Mouse (Mus musculus) thymus, adult 2 months (tissue): ENCODE results near the gene Ttc36. TPM values are rescaled to one million over a fixed set of nuclear protein-coding genes. Genes with fewer than 3 reads are reported as not detected.

ENCODE experiments used
- DNase-seq: peaks from one replicate; pipeline ENCODE4 v3.0.0; 2021
- H3K27ac ChIP-seq: fragments of 200-500 bp; 2 replicates; pipeline ENCODE4 v1.5.1; 2012; ENCODE audit warnings: low read length, control low read depth; ENCODE audit not compliant: control insufficient read depth, insufficient read depth
- H3K27me3 ChIP-seq: fragments of 200-500 bp; 2 replicates; pipeline ENCODE4 v1.6.1; 2012; ENCODE audit warnings: mild to moderate bottlenecking, low read length, moderate library complexity, mixed read lengths; ENCODE audit not compliant: control insufficient read depth, insufficient read depth
- H3K36me3 ChIP-seq: fragments of 200-500 bp; 2 replicates; pipeline ENCODE4 v1.6.1; 2012; ENCODE audit warnings: mild to moderate bottlenecking, low read length, moderate library complexity; ENCODE audit not compliant: control insufficient read depth, insufficient read depth
- H3K4me1 ChIP-seq: fragments of 200-500 bp; replicated peaks from 2 replicates; pipeline ENCODE4 v1.6.1; 2012; ENCODE audit warnings: low read length; ENCODE audit not compliant: control insufficient read depth, insufficient read depth
- H3K4me3 ChIP-seq: fragments of 200-500 bp; 2 replicates; pipeline ENCODE4 v1.5.1; 2012; ENCODE audit warnings: mild to moderate bottlenecking, low read length, control low read depth, moderate library complexity; ENCODE audit not compliant: control insufficient read depth, insufficient read depth
- CTCF ChIP-seq: fragments of 200-500 bp; IDR thresholded peaks from 2 replicates; pipeline ENCODE4 v1.5.1; 2012; ENCODE audit warnings: mild to moderate bottlenecking, control low read depth, low read length, moderate library complexity, borderline replicate concordance; ENCODE audit not compliant: control insufficient read depth, poor library complexity, insufficient read depth; ENCODE audit errors: extremely low read depth
- POLR2A ChIP-seq: fragments of 200-500 bp; IDR thresholded peaks from 2 replicates; pipeline ENCODE4 v1.6.1; 2012; ENCODE audit warnings: mild to moderate bottlenecking, low read length, control low read depth, moderate library complexity; ENCODE audit not compliant: control insufficient read depth, poor library complexity, insufficient read depth; ENCODE audit errors: extremely low read depth
- WGBS: fragments of 180-500 bp; shearing (Covaris S2); methylation state at CpG from one replicate; pipeline ENCODE4 v1.1.7; 2018; 5-methylcytosine and 5-hydroxymethylcytosine counted together
- polyA plus RNA-seq: library from polyadenylated mRNA; depleted of rRNA; stranded (reverse); fragments of >200 nt; gene quantifications from 2 replicates; pipeline ENCODE4 v1.2.3, GENCODE M21; 2012; rRNA removed

Ttc36 gene
- polyA plus RNA-seq, 1 experiment = 4.3 TPM

DNA sequence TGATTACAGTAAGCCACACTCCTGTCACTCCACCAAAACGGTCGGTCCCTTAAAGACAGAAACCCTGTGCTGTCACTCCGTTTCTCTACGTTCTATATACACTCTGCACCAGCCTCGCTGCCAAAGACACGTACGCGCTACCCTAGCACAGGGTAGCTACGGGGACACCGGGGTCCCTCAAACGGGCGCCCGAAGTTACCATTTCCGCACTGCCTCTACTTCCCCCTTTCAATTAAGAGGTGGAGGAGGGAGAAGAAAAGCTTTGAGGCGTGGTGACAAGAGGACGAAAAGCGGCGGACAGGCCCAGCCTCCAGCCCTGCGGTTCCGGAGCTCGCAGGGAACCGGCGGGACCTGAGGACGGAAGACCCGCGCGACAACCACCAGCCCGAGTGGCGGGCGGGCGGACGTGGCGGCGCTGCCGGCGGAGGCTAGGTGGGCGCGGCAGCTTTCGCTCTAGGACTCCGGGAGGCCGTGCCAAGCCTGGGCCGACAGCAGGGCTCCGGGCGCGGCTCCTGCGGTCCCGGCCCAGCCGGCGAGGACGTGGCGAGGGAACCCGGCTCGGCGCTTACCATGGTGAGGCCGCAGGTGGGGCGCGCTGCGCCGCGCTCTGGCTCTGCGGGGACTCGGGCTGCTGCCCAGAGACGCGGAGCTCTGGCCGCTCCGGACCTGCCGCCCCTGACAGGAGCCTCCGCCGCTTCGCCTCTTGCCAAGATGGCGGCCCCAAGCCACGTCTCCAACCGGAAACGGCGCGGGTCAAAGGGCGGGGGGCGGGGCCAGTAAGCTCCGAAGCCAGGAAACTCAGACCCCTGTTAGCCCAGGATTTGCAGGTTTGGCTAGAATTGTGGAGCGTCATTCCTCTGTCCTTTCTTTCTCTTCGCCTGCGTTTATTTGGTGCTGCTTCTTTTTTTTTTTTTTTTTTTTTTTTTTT, 35.5 kb downstream of the Ttc36 start, which contains the start of the genes Arcn1 and Ift46:
TSS of gene Arcn1 (minus strand) at position 745 of the 928 bp plus-strand sequence.
TSS of gene Ift46 (plus strand) at position 808 of the 928 bp plus-strand sequence.
- under 1% methylated on average over 82 of the region's 82 CpGs for WGBS
- H3K4me3 ChIP-seq = peak within 1 kb of the TSS; percentile 96
- H3K27me3 ChIP-seq = no peaks in the 10 kb centered on the region
- no peaks in the 10 kb centered on the region for H3K36me3 ChIP-seq
- peak within 1 kb of the TSS; percentile 60 for H3K27ac ChIP-seq
- H3K4me1 ChIP-seq = no peaks in the 10 kb centered on the region
- TF ChIP-seq CTCF = 0 out of 2 replicates have a peak, but pooled peaks have one; percentile 42
- TF ChIP-seq POLR2A = peak; percentile 65
- peak; percentile 77 for DNase-seq

GRCm38 (mm10) chr9:44760873-44761272, 42.0 kb downstream of the Ttc36 start:
- no peaks in the 10 kb centered on the region for H3K4me1 ChIP-seq
- no peak overlapping the region for H3K4me3 ChIP-seq
- TF ChIP-seq CTCF = no peak
- TF ChIP-seq POLR2A = no peak
- peaks cover 24% of the 10 kb centered on the region for H3K36me3 ChIP-seq
- 78% methylated on average over 2 of the region's 2 CpGs for WGBS
- H3K27ac ChIP-seq = no peak overlapping the region
- DNase-seq = no peak
- no peaks in the 10 kb centered on the region for H3K27me3 ChIP-seq

Other genes starting within 250 kb of the Ttc36 start
- gene Cxcr5, start 241.2 kb downstream of the Ttc36 start, polyA plus RNA-seq = 7.7 and 9.9 TPM in 2 replicates
- gene Ddx6, start 198.2 kb downstream of the Ttc36 start, polyA plus RNA-seq = 29.2 and 35.6 TPM in 2 replicates
- gene Treh, start 129.8 kb downstream of the Ttc36 start, polyA plus RNA-seq = 0.15 and 0.29 TPM in 2 replicates
- 16.5 and 27.3 TPM in 2 replicates for gene Phldb1, start 67.9 kb downstream of the Ttc36 start, polyA plus RNA-seq
- gene Arcn1, start 35.2 kb downstream of the Ttc36 start, polyA plus RNA-seq = 42.0 and 43.1 TPM in 2 replicates
- 35.1 and 42.2 TPM in 2 replicates for gene Ift46, start 35.2 kb downstream of the Ttc36 start, polyA plus RNA-seq
- gene Tmem25, start 3.8 kb downstream of the Ttc36 start, polyA plus RNA-seq = 1.5 and 2.6 TPM in 2 replicates
- 71.4 and 81.9 TPM in 2 replicates for gene Kmt2a, start 78.2 kb upstream of the Ttc36 start, polyA plus RNA-seq
- gene Atp5l, start 117.7 kb upstream of the Ttc36 start, polyA plus RNA-seq = 159 and 250 TPM in 2 replicates
- gene Ube4a, start 162.5 kb upstream of the Ttc36 start, polyA plus RNA-seq = 23.0 and 23.7 TPM in 2 replicates
- gene Cd3g, start 177.4 kb upstream of the Ttc36 start, polyA plus RNA-seq = 183 and 216 TPM in 2 replicates
- gene Cd3d, start 178.7 kb upstream of the Ttc36 start, polyA plus RNA-seq = 214 and 262 TPM in 2 replicates
- gene Cd3e, start 206.6 kb upstream of the Ttc36 start, polyA plus RNA-seq = 343 and 451 TPM in 2 replicates
- 10.1 and 11.6 TPM in 2 replicates for gene Mpzl2, start 236.7 kb upstream of the Ttc36 start, polyA plus RNA-seq